Mouse (Mus musculus) activated CD4-positive, CD25-positive, alpha-beta regulatory T cell, adult 9 weeks (primary cell): ENCODE measurements around the gene Zfp511. TPM values are rescaled to one million over a fixed set of nuclear protein-coding genes. Genes with fewer than 3 reads are reported as not detected.

Experiments
- polyA plus RNA-seq: library from polyadenylated mRNA; unstranded; fragments of 100-300 nt; shearing (Covaris generic); gene quantifications from one replicate; pipeline ENCODE4 v1.2.1, GENCODE M21; 2017

The Zfp511 gene
- polyA plus RNA-seq = 66.2 TPM

GRCm38 (mm10) chr7:140036281-140037170 is at the start of gene Zfp511, which contains the start of gene Tubgcp2:
Gene Zfp511 (plus strand): TSS chr7:140036391.
Gene Tubgcp2 (minus strand): TSS chr7:140036669.

GRCm38 (mm10) chr7:139992406-139992805 is 43.8 kb upstream of the Zfp511 start, which contains the start of gene Adam8:
Gene Adam8 (minus strand): TSS chr7:139992562.

GRCm38 (mm10) chr7:140048361-140049114 is 12.3 kb downstream of the Zfp511 start, which contains the start of gene Msx3:
Gene Msx3 (minus strand): TSS chr7:140049089.

DNA sequence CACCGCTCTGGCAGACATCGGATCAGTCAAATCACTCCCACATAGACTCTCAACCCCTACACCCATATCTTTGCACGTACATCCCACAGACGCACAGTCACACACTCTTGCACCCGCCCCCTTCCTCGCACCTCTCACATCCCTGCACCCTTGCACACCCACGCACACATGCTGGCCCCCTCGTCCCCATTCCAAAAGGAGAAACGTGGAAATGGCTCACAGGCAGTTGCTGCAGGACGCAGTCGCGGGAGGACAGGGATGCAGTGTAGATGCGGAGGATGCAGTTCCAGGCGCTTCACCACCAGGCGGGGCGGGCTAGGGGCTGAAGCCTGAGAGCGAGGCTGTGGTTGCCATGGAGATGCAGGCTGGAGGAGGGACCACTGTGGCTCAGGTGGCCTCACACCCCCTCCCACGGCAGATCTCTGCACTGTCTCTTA is 46.1 kb downstream of the Zfp511 start, which contains the start of gene Caly:
Gene Caly, minus strand, starts transcription at position 307 of the 437 bp plus-strand sequence.

Other genes starting within 250 kb of the Zfp511 start
- gene Adgra1, start 202.2 kb upstream of the Zfp511 start, polyA plus RNA-seq = not detected
- 0.53 TPM for gene Kndc1, start 141.7 kb upstream of the Zfp511 start, polyA plus RNA-seq
- gene Utf1, start 92.6 kb upstream of the Zfp511 start, polyA plus RNA-seq = 4.1 TPM
- 0.24 TPM for gene 6430531B16Rik, start 57.6 kb upstream of the Zfp511 start, polyA plus RNA-seq
- gene Adam8, start 43.8 kb upstream of the Zfp511 start, polyA plus RNA-seq = 18.0 TPM
- 34.2 TPM for gene Tubgcp2, start 278 bp downstream of the Zfp511 start, polyA plus RNA-seq
- not detected for gene Msx3, start 12.7 kb downstream of the Zfp511 start, polyA plus RNA-seq
- gene Caly, start 46.2 kb downstream of the Zfp511 start, polyA plus RNA-seq = not detected
- not detected for gene Prap1, start 57.0 kb downstream of the Zfp511 start, polyA plus RNA-seq
- 12.2 TPM for gene Fuom, start 66.0 kb downstream of the Zfp511 start, polyA plus RNA-seq
- gene Paox, start 79.4 kb downstream of the Zfp511 start, polyA plus RNA-seq = 3.5 TPM
- 60.8 TPM for gene Echs1, start 80.1 kb downstream of the Zfp511 start, polyA plus RNA-seq
- 30.8 TPM for gene Mtg1, start 101.2 kb downstream of the Zfp511 start, polyA plus RNA-seq
- gene Sprn, start 118.5 kb downstream of the Zfp511 start, polyA plus RNA-seq = not detected
- gene Olfr522, start 128.4 kb downstream of the Zfp511 start, polyA plus RNA-seq = not detected
- not detected for gene Olfr523, start 136.8 kb downstream of the Zfp511 start, polyA plus RNA-seq
- not detected for gene Olfr524, start 169.6 kb downstream of the Zfp511 start, polyA plus RNA-seq
- not detected for gene Cd163l1, start 181.9 kb downstream of the Zfp511 start, polyA plus RNA-seq
- 0.56 TPM for gene 5830411N06Rik, start 210.9 kb downstream of the Zfp511 start, polyA plus RNA-seq